Mouse (Mus musculus) cortical plate, adult 2 months (tissue): ENCODE results near the gene Iars2.

Source experiments
- CTCF ChIP-seq: fragments of 200-500 bp; IDR thresholded peaks from 2 replicates; pipeline ENCODE4 v1.5.1; 2011; ENCODE audit warnings: mild to moderate bottlenecking, control low read depth, low read length; ENCODE audit not compliant: insufficient read depth; ENCODE audit errors: extremely low read depth
- POLR2A ChIP-seq: fragments of 200-500 bp; IDR thresholded peaks from 2 replicates; pipeline ENCODE4 v1.6.1; 2011; ENCODE audit warnings: mild to moderate bottlenecking, low read length, control low read depth; ENCODE audit not compliant: insufficient read depth; ENCODE audit errors: extremely low read depth

DNA sequence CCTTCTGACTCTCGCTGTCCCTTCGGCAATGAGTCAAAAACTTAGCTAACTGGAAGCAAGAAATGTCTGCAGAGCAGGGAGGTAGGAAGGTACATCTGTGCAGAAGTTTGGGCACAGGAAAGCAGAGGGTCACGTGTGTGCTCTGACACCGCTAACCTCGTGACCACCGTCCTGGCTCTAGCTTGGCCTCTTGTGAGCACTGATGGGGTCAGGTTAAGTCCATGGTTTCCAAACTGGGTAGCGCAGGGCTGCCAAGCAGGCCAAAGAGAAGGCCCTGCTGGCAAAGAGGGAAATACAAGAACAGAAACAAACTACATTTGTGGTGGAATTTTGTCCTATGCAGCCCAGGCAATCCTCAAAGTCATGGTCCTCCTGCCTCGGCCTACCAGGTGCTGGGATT lies 30.7 kb downstream of the Iars2 start:
- TF ChIP-seq POLR2A = no peak
- TF ChIP-seq CTCF = no peak
